In genomic region chr4:137489996-137490395, GRCm38 (mm10) we compare ENCODE assay signal across 8 mouse cellular contexts. TPM values are rescaled to one million over a fixed set of nuclear protein-coding genes. Genes with fewer than 3 reads are reported as not detected.
DNase-seq lines count a peak whose midpoint lies in the region; ATAC-seq and TF ChIP-seq lines count a peak whose summit lies in the region.

No protein-coding gene starts in this region.

- peaks cover 71% of the 10 kb centered on the region for H3K4me1 ChIP-seq in hindbrain, embryonic 10.5 days (replicated peaks)
- H3K4me1 ChIP-seq in hindbrain, postnatal 0 days (ENCODE audit: insufficient read depth, low read length) = peaks cover 21% of the 10 kb centered on the region
- peaks cover 62% of the 10 kb centered on the region for H3K4me1 ChIP-seq in embryonic facial prominence, embryonic 12.5 days
- peaks cover 79% of the 10 kb centered on the region for H3K4me1 ChIP-seq in limb, embryonic 15.5 days

- H3K4me3 ChIP-seq in hindbrain, embryonic 10.5 days = no peak overlapping the region
- H3K4me3 ChIP-seq in hindbrain, postnatal 0 days (ENCODE audit: low read length) = no peak overlapping the region
- no peak overlapping the region for H3K4me3 ChIP-seq in embryonic facial prominence, embryonic 12.5 days
- H3K4me3 ChIP-seq in limb, embryonic 15.5 days = no peak overlapping the region

- H3K4me2 ChIP-seq in hindbrain, postnatal 0 days (ENCODE audit: low read depth, low read length) = no peak overlapping the region
- no peak overlapping the region for H3K4me2 ChIP-seq in embryonic facial prominence, embryonic 12.5 days (replicated peaks)
- no peak overlapping the region for H3K4me2 ChIP-seq in limb, embryonic 15.5 days

- intact Hi-C loops in heart, postnatal 25 days (cut with DNase I) = loop anchor here (2.0 kb wide), 1 partner anchor 21 kb away; the partner anchor contains the start of gene Hspg2

- WGBS in hindbrain, embryonic 10.5 days = 58% methylated on average over 8 of the region's 8 CpGs
- WGBS in hindbrain, postnatal 0 days = 62% methylated on average over 8 of the region's 8 CpGs
- WGBS in embryonic facial prominence, embryonic 12.5 days = 42% methylated on average over 8 of the region's 8 CpGs
- WGBS in limb, embryonic 15.5 days = 53% methylated on average over 8 of the region's 8 CpGs

- TF ChIP-seq CTCF in hindbrain, postnatal 0 days (IDR thresholded peaks at IDR 0.05; ENCODE audit: low read depth) = no peak

- H3K27me3 ChIP-seq in hindbrain, embryonic 10.5 days (ENCODE audit: insufficient read depth, poor library complexity, severe bottlenecking) = no peaks in the 10 kb centered on the region
- H3K27me3 ChIP-seq in hindbrain, postnatal 0 days (ENCODE audit: insufficient read depth, low read length) = no peaks in the 10 kb centered on the region
- H3K27me3 ChIP-seq in embryonic facial prominence, embryonic 12.5 days = no peaks in the 10 kb centered on the region
- no peaks in the 10 kb centered on the region for H3K27me3 ChIP-seq in limb, embryonic 15.5 days

- H3K9me3 ChIP-seq in hindbrain, embryonic 10.5 days = no peaks in the 10 kb centered on the region
- H3K9me3 ChIP-seq in hindbrain, postnatal 0 days (ENCODE audit: low read length) = no peaks in the 10 kb centered on the region
- H3K9me3 ChIP-seq in embryonic facial prominence, embryonic 12.5 days = no peaks in the 10 kb centered on the region
- no peaks in the 10 kb centered on the region for H3K9me3 ChIP-seq in limb, embryonic 15.5 days

- no peak for DNase-seq in hindbrain, embryonic 10.5 days (ENCODE audit: low spot score)
- DNase-seq in hindbrain, postnatal 0 days (ENCODE audit: low spot score) = no peak
- peak; percentile 68 for DNase-seq in heart, postnatal 25 days (ENCODE audit: low spot score)
- no peak for DNase-seq in MN1 (ENCODE audit: low spot score)
- no peak for DNase-seq in left cerebral cortex, adult 9 months (ENCODE audit: low spot score in 2 of 2)
- no peak for DNase-seq in right cerebral cortex, postnatal 10 days (ENCODE audit: low spot score in 2 of 2)

- H3K36me3 ChIP-seq in hindbrain, embryonic 10.5 days = no peaks in the 10 kb centered on the region
- no peaks in the 10 kb centered on the region for H3K36me3 ChIP-seq in hindbrain, postnatal 0 days (ENCODE audit: insufficient read depth, low read length)
- H3K36me3 ChIP-seq in embryonic facial prominence, embryonic 12.5 days = no peaks in the 10 kb centered on the region
- H3K36me3 ChIP-seq in limb, embryonic 15.5 days = 0 out of 2 replicates have a peak, but pooled peaks cover 6% of the 10 kb centered on the region

- no peak for ATAC-seq in hindbrain, postnatal 0 days
- ATAC-seq in embryonic facial prominence, embryonic 12.5 days (ENCODE audit: insufficient number of reproducible peaks, insufficient read depth, low FRiP score, low TSS enrichment) = no peak
- no peak for ATAC-seq in limb, embryonic 15.5 days (ENCODE audit: insufficient number of reproducible peaks, low FRiP score, low TSS enrichment, low read depth)

- peak overlapping the region; percentile 84 for H3K27ac ChIP-seq in hindbrain, embryonic 10.5 days
- H3K27ac ChIP-seq in hindbrain, postnatal 0 days = no peak overlapping the region
- peak overlapping the region; percentile 77 for H3K27ac ChIP-seq in embryonic facial prominence, embryonic 12.5 days
- peak overlapping the region; percentile 91 for H3K27ac ChIP-seq in limb, embryonic 15.5 days

- no peak overlapping the region for H3K9ac ChIP-seq in hindbrain, postnatal 0 days (replicated peaks; ENCODE audit: low read length)
- no peak overlapping the region for H3K9ac ChIP-seq in embryonic facial prominence, embryonic 12.5 days
- H3K9ac ChIP-seq in limb, embryonic 15.5 days = no peak overlapping the region; the same call in 1 of the 2 replicates

RNA-seq across cellular contexts. Expression of gene Hspg2, which starts 21.4 kb away (rescaled TPM):
- polyA plus RNA-seq in hindbrain, embryonic 10.5 days (2016; fragmentation: Nextera tagmentation; extraction: Ambion mirVana) = 15.2 and 18.2 TPM in 2 replicates
- total RNA-seq in hindbrain, postnatal 0 days (2014; rRNA removed) = 37.8 and 39.2 TPM in 2 replicates
- 3.5 and 3.7 TPM in 2 replicates for polyA plus RNA-seq in hindbrain, postnatal 0 days (2015; fragmentation: Nextera tagmentation; extraction: Ambion mirVana)
- polyA plus RNA-seq in embryonic facial prominence, embryonic 12.5 days (2016; fragmentation: Nextera tagmentation; extraction: Ambion mirVana) = 19.0 and 19.7 TPM in 2 replicates
- total RNA-seq in heart, postnatal 25 days (2021) = 100 to 1,000 TPM; 249 to 297 TPM
- 40.6 and 44.5 TPM in 2 replicates for polyA plus RNA-seq in limb, embryonic 15.5 days (2015; fragmentation: Nextera tagmentation; extraction: Ambion mirVana)

RNA-seq across cellular contexts. Expression of gene 1700013G24Rik, which starts 36.9 kb away (rescaled TPM):
- not detected in 2 replicates for polyA plus RNA-seq in hindbrain, embryonic 10.5 days (2016; fragmentation: Nextera tagmentation; extraction: Ambion mirVana)
- total RNA-seq in hindbrain, postnatal 0 days (2014; rRNA removed) = not detected in 2 replicates
- not detected in 2 replicates for polyA plus RNA-seq in hindbrain, postnatal 0 days (2015; fragmentation: Nextera tagmentation; extraction: Ambion mirVana)
- polyA plus RNA-seq in embryonic facial prominence, embryonic 12.5 days (2016; fragmentation: Nextera tagmentation; extraction: Ambion mirVana) = not detected in 2 replicates
- not detected for total RNA-seq in heart, postnatal 25 days (2021)
- 0.23 and 0.40 TPM in 2 replicates for polyA plus RNA-seq in limb, embryonic 15.5 days (2015; fragmentation: Nextera tagmentation; extraction: Ambion mirVana)

RNA-seq across cellular contexts. Expression of gene Cela3b, which starts 59.7 kb away (rescaled TPM):
- polyA plus RNA-seq in hindbrain, embryonic 10.5 days (2016; fragmentation: Nextera tagmentation; extraction: Ambion mirVana) = not detected in 2 replicates
- total RNA-seq in hindbrain, postnatal 0 days (2014; rRNA removed) = not detected in 2 replicates
- not detected in 2 replicates for polyA plus RNA-seq in hindbrain, postnatal 0 days (2015; fragmentation: Nextera tagmentation; extraction: Ambion mirVana)
- not detected in 2 replicates for polyA plus RNA-seq in embryonic facial prominence, embryonic 12.5 days (2016; fragmentation: Nextera tagmentation; extraction: Ambion mirVana)
- not detected for total RNA-seq in heart, postnatal 25 days (2021)
- polyA plus RNA-seq in limb, embryonic 15.5 days (2015; fragmentation: Nextera tagmentation; extraction: Ambion mirVana) = 0.70 TPM in 1 of 2 replicates, not detected in the other
